In genomic region chr4:116168617-116169352, GRCm38 (mm10) we compare ENCODE assay signal across 9 mouse cellular contexts. TPM values are rescaled to one million over a fixed set of nuclear protein-coding genes. Genes with fewer than 3 reads are reported as not detected.
DNase-seq lines count a peak whose midpoint lies in the region; ATAC-seq and TF ChIP-seq lines count a peak whose summit lies in the region.
"Had no signal": no experiment of that assay in that cellular context is flagged by ENCODE, and none has a peak within 500 bp of the region (broad histone marks: within the 10 kb centered on the region; RNA-seq: fewer than 3 reads in every experiment).

No protein-coding gene starts in this region.

- no peaks in the 10 kb centered on the region for H3K36me3 ChIP-seq in heart, adult 2 months (ENCODE audit: control insufficient read depth, insufficient read depth, low read length)
- no peaks in the 10 kb centered on the region for H3K36me3 ChIP-seq in heart, embryonic 10.5 days
- H3K36me3 ChIP-seq in forebrain, embryonic 12.5 days (replicated peaks): no peaks in the 10 kb centered on the region
- H3K36me3 ChIP-seq in hindbrain, embryonic 15.5 days: no peaks in the 10 kb centered on the region
- no peaks in the 10 kb centered on the region for H3K36me3 ChIP-seq in midbrain, embryonic 10.5 days
- H3K36me3 ChIP-seq in spleen, adult 2 months (ENCODE audit: control insufficient read depth, insufficient read depth, low read length): no peaks in the 10 kb centered on the region
- H3K36me3 ChIP-seq: liver, embryonic 15.5 days had no signal

- no peaks in the 10 kb centered on the region for H3K27me3 ChIP-seq in heart, adult 2 months (ENCODE audit: control insufficient read depth, insufficient read depth, low read length)
- no peaks in the 10 kb centered on the region for H3K27me3 ChIP-seq in heart, embryonic 10.5 days (ENCODE audit: insufficient read depth, poor library complexity, severe bottlenecking)
- H3K27me3 ChIP-seq in forebrain, embryonic 12.5 days: no peaks in the 10 kb centered on the region
- H3K27me3 ChIP-seq in hindbrain, embryonic 15.5 days: no peaks in the 10 kb centered on the region
- no peaks in the 10 kb centered on the region for H3K27me3 ChIP-seq in midbrain, embryonic 10.5 days (ENCODE audit: low read depth, poor library complexity, severe bottlenecking)
- H3K27me3 ChIP-seq in spleen, adult 2 months (ENCODE audit: control insufficient read depth, insufficient read depth, low read length): no peaks in the 10 kb centered on the region

- peak; percentile 71 to 81 for DNase-seq in heart, adult 2 months
- no peak for DNase-seq in heart, embryonic 10.5 days (ENCODE audit: low spot score)
- DNase-seq in brain, adult 2 months (ENCODE audit: low read depth, low spot score): peak; percentile 88
- DNase-seq in left cerebral cortex, postnatal 25 days (ENCODE audit: low spot score in 2 of 2): peak; percentile 76 to 79
- DNase-seq in midbrain, embryonic 10.5 days (ENCODE audit: low spot score): peak; percentile 68
- DNase-seq in spleen, adult 2 months (ENCODE audit: low read depth in 1 of 2, low spot score in 2 of 2): peak in 1 of 2 experiments; percentile 66

- intact Hi-C loops in heart, adult 2 months (cut with DNase I): loop anchor here (1.0 to 2.0 kb wide), 2 partner anchors 76 to 114 kb away; no protein-coding TSS in a partner anchor
- intact Hi-C loops in left cerebral cortex, postnatal 25 days (cut with DNase I): loop anchor here (2.0 to 10.0 kb wide), 3 partner anchors 114 to 446 kb away; partner anchors contain the start of genes Gpbp1l1 and Tmem69

- H3K4me3 ChIP-seq in heart, adult 2 months: no peak overlapping the region
- no peak overlapping the region for H3K4me3 ChIP-seq in heart, embryonic 10.5 days
- H3K4me3 ChIP-seq in forebrain, embryonic 12.5 days (replicated peaks): no peak overlapping the region
- no peak overlapping the region for H3K4me3 ChIP-seq in hindbrain, embryonic 15.5 days
- no peak overlapping the region for H3K4me3 ChIP-seq in midbrain, embryonic 10.5 days
- H3K4me3 ChIP-seq in spleen, adult 2 months (ENCODE audit: extremely low read depth, insufficient read depth, insufficient read length): no peak overlapping the region
- H3K4me3 ChIP-seq: liver, embryonic 15.5 days had no signal

- TF ChIP-seq POLR2A in heart, adult 2 months (IDR thresholded peaks at IDR 0.05; ENCODE audit: insufficient read depth, low read depth, low read length): no peak
- no peak for TF ChIP-seq POLR2A in spleen, adult 2 months (IDR thresholded peaks at IDR 0.05; ENCODE audit: low read depth, low read length)

- H3K4me1 ChIP-seq in heart, adult 2 months (ENCODE audit: control insufficient read depth, insufficient read depth, low read length): peaks cover 2% of the 10 kb centered on the region
- H3K4me1 ChIP-seq in heart, embryonic 10.5 days: peaks cover 6% of the 10 kb centered on the region
- no peaks in the 10 kb centered on the region for H3K4me1 ChIP-seq in forebrain, embryonic 12.5 days
- no peaks in the 10 kb centered on the region for H3K4me1 ChIP-seq in hindbrain, embryonic 15.5 days (replicated peaks)
- H3K4me1 ChIP-seq in midbrain, embryonic 10.5 days: peaks cover 9% of the 10 kb centered on the region; the same call in 1 of the 2 replicates
- H3K4me1 ChIP-seq in spleen, adult 2 months (ENCODE audit: control insufficient read depth, insufficient read depth, insufficient read length): no peaks in the 10 kb centered on the region; the same call in 1 of the 2 replicates

- no peak overlapping the region for H3K4me2 ChIP-seq in forebrain, embryonic 12.5 days
- H3K4me2 ChIP-seq in hindbrain, embryonic 15.5 days: no peak overlapping the region
- H3K4me2 ChIP-seq: liver, embryonic 15.5 days had no signal

- H3K27ac ChIP-seq in heart, adult 2 months: no peak overlapping the region
- H3K27ac ChIP-seq in heart, embryonic 10.5 days: no peak overlapping the region
- no peak overlapping the region for H3K27ac ChIP-seq in forebrain, embryonic 12.5 days
- H3K27ac ChIP-seq in hindbrain, embryonic 15.5 days (replicated peaks): no peak overlapping the region
- H3K27ac ChIP-seq in midbrain, embryonic 10.5 days (replicated peaks): no peak overlapping the region
- H3K27ac ChIP-seq in spleen, adult 2 months (ENCODE audit: insufficient read depth, low read length): no peak overlapping the region
- H3K27ac ChIP-seq: liver, embryonic 15.5 days had no signal

- peak; percentile 74 for ATAC-seq in forebrain, embryonic 12.5 days (ENCODE audit: low FRiP score)
- peak; percentile 51; the same call in 1 of the 2 replicates for ATAC-seq in hindbrain, embryonic 15.5 days (ENCODE audit: low FRiP score, low read depth)

- TF ChIP-seq CTCF in heart, adult 2 months (IDR thresholded peaks at IDR 0.05): peak; percentile 78
- TF ChIP-seq CTCF in spleen, adult 2 months (IDR thresholded peaks at IDR 0.05; ENCODE audit: extremely low read depth, insufficient read depth, insufficient read length, insufficient replicate concordance): peak; percentile 53; the same call in 1 of the 2 replicates

- WGBS in heart, adult 2 months: 71% methylated on average over 7 of the region's 8 CpGs
- 71% methylated on average over 7 of the region's 8 CpGs for WGBS in heart, embryonic 10.5 days
- 75% methylated on average over 8 of the region's 8 CpGs for whole genome bisulfite sequencing in forebrain, embryonic 12.5 days
- WGBS in hindbrain, embryonic 15.5 days: 84% methylated on average over 7 of the region's 8 CpGs
- 70% methylated on average over 8 of the region's 8 CpGs for WGBS in midbrain, embryonic 10.5 days
- 60% methylated on average over 7 of the region's 8 CpGs for WGBS in spleen, adult 2 months

- no peak overlapping the region for H3K9ac ChIP-seq in heart, adult 2 months (ENCODE audit: low read depth, low read length)
- no peak overlapping the region for H3K9ac ChIP-seq in forebrain, embryonic 12.5 days
- no peak overlapping the region for H3K9ac ChIP-seq in hindbrain, embryonic 15.5 days
- H3K9ac ChIP-seq: liver, embryonic 15.5 days had no signal

- H3K9me3 ChIP-seq in heart, embryonic 10.5 days: no peaks in the 10 kb centered on the region
- no peaks in the 10 kb centered on the region for H3K9me3 ChIP-seq in forebrain, embryonic 12.5 days
- no peaks in the 10 kb centered on the region for H3K9me3 ChIP-seq in hindbrain, embryonic 15.5 days
- no peaks in the 10 kb centered on the region for H3K9me3 ChIP-seq in midbrain, embryonic 10.5 days (replicated peaks)
- H3K9me3 ChIP-seq: liver, embryonic 15.5 days had no signal

- peak; percentile 64; the same call in 1 of the 2 replicates for TF ChIP-seq EP300 in heart, adult 2 months (IDR thresholded peaks at IDR 0.05; ENCODE audit: insufficient read depth, low read depth, low read length)

- no peaks in the 10 kb centered on the region for H3K79me2 ChIP-seq in heart, adult 2 months (replicated peaks; ENCODE audit: control insufficient read depth, insufficient read depth, low read length)

RNA-seq across cellular contexts. Expression of gene Tspan1, which starts 1.4 kb away (rescaled TPM):
- not detected for total RNA-seq in heart, adult 2 months (2021)
- polyA plus RNA-seq in heart, adult 2 months (2012; rRNA removed): 4.9 TPM in 1 of 2 replicates, not detected in the other
- 0.10 TPM in 1 of 2 replicates, not detected in the other for polyA plus RNA-seq in heart, embryonic 10.5 days (2016; fragmentation: Nextera tagmentation; extraction: Ambion mirVana)
- polyA plus RNA-seq in forebrain, embryonic 12.5 days (2016; fragmentation: Nextera tagmentation; extraction: Ambion mirVana): 0.22 TPM in 1 of 2 replicates, not detected in the other
- 0.21 TPM in 1 of 2 replicates, not detected in the other for polyA plus RNA-seq in hindbrain, embryonic 15.5 days (2015; fragmentation: Nextera tagmentation; extraction: Ambion mirVana)
- total RNA-seq in left cerebral cortex, postnatal 25 days (2021): under 1 TPM; 0.23 to 0.27 TPM
- polyA plus RNA-seq in midbrain, embryonic 10.5 days (2016; fragmentation: Nextera tagmentation; extraction: Ambion mirVana): 0.06 TPM in 1 of 2 replicates, not detected in the other
- polyA plus RNA-seq in spleen, adult 2 months (2012; rRNA removed): 0.04 TPM in 1 of 2 replicates, not detected in the other
- polyA plus RNA-seq: liver, embryonic 15.5 days had no signal

RNA-seq across cellular contexts. Expression of gene 1700042G07Rik, which starts 4.4 kb away (rescaled TPM):
- total RNA-seq in heart, adult 2 months (2021): not detected
- polyA plus RNA-seq in heart, adult 2 months (2012; rRNA removed): 0.45 TPM in 1 of 2 replicates, not detected in the other
- not detected in 2 replicates for polyA plus RNA-seq in heart, embryonic 10.5 days (2016; fragmentation: Nextera tagmentation; extraction: Ambion mirVana)
- polyA plus RNA-seq in forebrain, embryonic 12.5 days (2016; fragmentation: Nextera tagmentation; extraction: Ambion mirVana): not detected in 2 replicates
- not detected in 2 replicates for polyA plus RNA-seq in hindbrain, embryonic 15.5 days (2015; fragmentation: Nextera tagmentation; extraction: Ambion mirVana)
- not detected for total RNA-seq in left cerebral cortex, postnatal 25 days (2021)
- polyA plus RNA-seq in midbrain, embryonic 10.5 days (2016; fragmentation: Nextera tagmentation; extraction: Ambion mirVana): not detected in 2 replicates
- polyA plus RNA-seq in spleen, adult 2 months (2012; rRNA removed): not detected in 2 replicates
- polyA plus RNA-seq: liver, embryonic 15.5 days had no signal

RNA-seq across cellular contexts. Expression of gene Gm49337, which starts 4.4 kb away (rescaled TPM):
- total RNA-seq in heart, adult 2 months (2021): under 1 TPM; 0.16 to 0.37 TPM
- not detected in 2 replicates for polyA plus RNA-seq in heart, adult 2 months (2012; rRNA removed)
- polyA plus RNA-seq in heart, embryonic 10.5 days (2016; fragmentation: Nextera tagmentation; extraction: Ambion mirVana): not detected in 2 replicates
- polyA plus RNA-seq in forebrain, embryonic 12.5 days (2016; fragmentation: Nextera tagmentation; extraction: Ambion mirVana): not detected in 2 replicates
- polyA plus RNA-seq in hindbrain, embryonic 15.5 days (2015; fragmentation: Nextera tagmentation; extraction: Ambion mirVana): not detected in 2 replicates
- total RNA-seq in left cerebral cortex, postnatal 25 days (2021): not detected
- polyA plus RNA-seq in midbrain, embryonic 10.5 days (2016; fragmentation: Nextera tagmentation; extraction: Ambion mirVana): not detected in 2 replicates
- polyA plus RNA-seq in spleen, adult 2 months (2012; rRNA removed): not detected in 2 replicates
- polyA plus RNA-seq: liver, embryonic 15.5 days had no signal

RNA-seq across cellular contexts. Expression of gene Lurap1, which starts 17.6 kb away (rescaled TPM):
- total RNA-seq in heart, adult 2 months (2021): 1 to 10 TPM; 4.5 to 5.4 TPM
- polyA plus RNA-seq in heart, adult 2 months (2012; rRNA removed): 2.0 and 2.9 TPM in 2 replicates
- polyA plus RNA-seq in heart, embryonic 10.5 days (2016; fragmentation: Nextera tagmentation; extraction: Ambion mirVana): 1.4 and 1.9 TPM in 2 replicates
- 2.0 and 2.2 TPM in 2 replicates for polyA plus RNA-seq in forebrain, embryonic 12.5 days (2016; fragmentation: Nextera tagmentation; extraction: Ambion mirVana)
- 2.5 and 2.9 TPM in 2 replicates for polyA plus RNA-seq in hindbrain, embryonic 15.5 days (2015; fragmentation: Nextera tagmentation; extraction: Ambion mirVana)
- total RNA-seq in left cerebral cortex, postnatal 25 days (2021): 10 to 100 TPM; 27.9 to 32.8 TPM
- 2.2 and 2.7 TPM in 2 replicates for polyA plus RNA-seq in midbrain, embryonic 10.5 days (2016; fragmentation: Nextera tagmentation; extraction: Ambion mirVana)
- 0.81 and 1.8 TPM in 2 replicates for polyA plus RNA-seq in spleen, adult 2 months (2012; rRNA removed)

RNA-seq across cellular contexts. Expression of gene Pomgnt1, which starts 45.1 kb away (rescaled TPM):
- total RNA-seq in heart, adult 2 months (2021): 10 to 100 TPM; 52.7 to 59.5 TPM
- polyA plus RNA-seq in heart, adult 2 months (2012; rRNA removed): 44.4 and 65.2 TPM in 2 replicates
- polyA plus RNA-seq in heart, embryonic 10.5 days (2016; fragmentation: Nextera tagmentation; extraction: Ambion mirVana): 68.9 and 74.3 TPM in 2 replicates
- polyA plus RNA-seq in forebrain, embryonic 12.5 days (2016; fragmentation: Nextera tagmentation; extraction: Ambion mirVana): 58.6 and 59.5 TPM in 2 replicates
- 69.5 and 69.9 TPM in 2 replicates for polyA plus RNA-seq in hindbrain, embryonic 15.5 days (2015; fragmentation: Nextera tagmentation; extraction: Ambion mirVana)
- 10 to 100 TPM; 73.5 to 77.6 TPM for total RNA-seq in left cerebral cortex, postnatal 25 days (2021)
- polyA plus RNA-seq in midbrain, embryonic 10.5 days (2016; fragmentation: Nextera tagmentation; extraction: Ambion mirVana): 55.9 TPM in 2 replicates
- 16.4 and 18.0 TPM in 2 replicates for polyA plus RNA-seq in spleen, adult 2 months (2012; rRNA removed)
